Mouse (Mus musculus): Measurements from ENCODE around the gene Tjp3.

Tjp3 gene

DNA sequence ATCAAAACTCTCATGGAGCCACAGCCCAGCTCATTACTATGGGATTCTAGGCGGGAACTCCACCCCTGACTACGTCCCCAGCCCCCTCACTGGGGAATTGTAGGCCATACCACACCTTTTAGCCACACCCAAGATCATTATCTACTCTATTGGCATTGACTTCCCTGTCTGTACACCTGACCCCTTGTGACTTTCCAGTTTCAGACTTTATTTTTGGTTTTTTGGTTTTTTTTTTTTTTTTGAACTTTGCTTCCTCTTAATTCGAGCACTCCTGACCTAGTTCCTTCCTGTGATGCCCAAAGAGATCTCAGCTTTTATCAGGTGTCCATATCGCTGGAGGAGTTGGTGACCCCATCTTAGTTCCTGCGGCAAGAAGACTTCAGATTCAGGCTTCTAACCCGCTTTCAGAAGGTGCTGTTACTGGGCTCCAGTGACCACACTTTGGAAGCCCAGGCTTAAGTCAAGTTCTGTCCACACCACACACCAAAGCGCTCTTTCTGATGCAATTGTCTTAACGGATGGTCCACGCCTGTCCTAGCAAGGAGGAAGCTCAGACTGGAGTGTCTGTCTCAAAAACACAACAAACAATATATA lies at the start of gene Tjp3:
TSS of gene Tjp3 (minus strand) at position 71 of the 594 bp plus-strand sequence.
- no peak for DNase-seq

DNA sequence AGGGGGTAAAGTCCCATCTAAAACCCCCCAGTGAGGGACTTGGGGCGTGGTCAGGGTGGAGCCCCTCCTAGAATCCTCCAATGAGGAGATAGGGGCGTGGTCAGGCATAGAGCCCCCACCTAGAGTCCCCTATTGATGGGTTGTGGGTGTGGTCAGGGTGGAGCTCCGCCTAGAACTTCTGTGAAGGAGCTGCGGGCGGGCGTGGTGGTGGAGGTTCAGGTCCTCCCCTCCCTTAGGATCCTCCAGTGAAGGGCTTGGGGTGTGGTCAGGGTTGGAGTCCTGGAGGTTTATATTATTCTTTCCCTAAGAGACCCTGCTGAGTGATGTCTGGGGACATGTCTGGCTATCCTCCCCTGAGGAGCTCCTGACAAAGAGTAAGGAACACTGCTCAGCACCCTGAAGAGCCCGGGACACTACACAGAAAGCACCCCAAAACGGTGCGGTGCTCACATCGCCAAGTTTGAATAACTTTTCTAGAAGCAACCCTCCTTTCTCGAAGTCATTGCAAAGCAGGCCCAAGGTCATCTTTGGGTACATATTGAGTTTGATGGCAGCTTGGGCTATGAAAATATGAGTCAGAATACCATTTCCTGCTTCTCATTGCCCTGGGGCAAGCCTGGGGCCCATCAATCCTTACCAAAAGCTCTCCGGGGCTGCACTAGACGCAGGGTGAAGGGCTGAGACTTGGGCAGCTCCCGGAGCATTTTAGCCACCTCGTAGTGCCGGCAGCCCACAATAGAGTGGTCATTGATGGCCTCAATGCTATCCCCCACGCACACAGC lies 49.4 kb upstream of the Tjp3 start:
- no peak for DNase-seq

DNA sequence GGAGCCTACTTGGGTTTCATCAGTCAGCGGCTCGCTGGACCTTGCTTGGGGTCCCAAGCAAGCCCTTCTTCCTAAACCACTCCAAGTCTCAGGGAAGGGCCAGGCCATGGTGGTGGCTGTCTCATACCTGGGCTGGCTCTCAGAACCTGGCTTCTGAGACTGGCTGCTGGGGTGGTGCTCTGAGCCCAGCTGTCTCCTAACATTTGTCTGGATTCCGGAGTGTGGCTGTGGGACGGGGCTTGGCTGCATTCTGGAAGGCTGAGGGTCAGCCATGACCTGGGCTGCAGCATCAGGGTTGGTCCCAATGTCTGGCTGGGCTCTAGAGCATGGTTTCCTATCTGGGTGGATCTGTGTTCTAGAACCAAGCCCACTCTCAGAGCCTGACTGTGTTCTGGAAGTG lies 45.2 kb upstream of the Tjp3 start:
- DNase-seq, result no peak

DNA sequence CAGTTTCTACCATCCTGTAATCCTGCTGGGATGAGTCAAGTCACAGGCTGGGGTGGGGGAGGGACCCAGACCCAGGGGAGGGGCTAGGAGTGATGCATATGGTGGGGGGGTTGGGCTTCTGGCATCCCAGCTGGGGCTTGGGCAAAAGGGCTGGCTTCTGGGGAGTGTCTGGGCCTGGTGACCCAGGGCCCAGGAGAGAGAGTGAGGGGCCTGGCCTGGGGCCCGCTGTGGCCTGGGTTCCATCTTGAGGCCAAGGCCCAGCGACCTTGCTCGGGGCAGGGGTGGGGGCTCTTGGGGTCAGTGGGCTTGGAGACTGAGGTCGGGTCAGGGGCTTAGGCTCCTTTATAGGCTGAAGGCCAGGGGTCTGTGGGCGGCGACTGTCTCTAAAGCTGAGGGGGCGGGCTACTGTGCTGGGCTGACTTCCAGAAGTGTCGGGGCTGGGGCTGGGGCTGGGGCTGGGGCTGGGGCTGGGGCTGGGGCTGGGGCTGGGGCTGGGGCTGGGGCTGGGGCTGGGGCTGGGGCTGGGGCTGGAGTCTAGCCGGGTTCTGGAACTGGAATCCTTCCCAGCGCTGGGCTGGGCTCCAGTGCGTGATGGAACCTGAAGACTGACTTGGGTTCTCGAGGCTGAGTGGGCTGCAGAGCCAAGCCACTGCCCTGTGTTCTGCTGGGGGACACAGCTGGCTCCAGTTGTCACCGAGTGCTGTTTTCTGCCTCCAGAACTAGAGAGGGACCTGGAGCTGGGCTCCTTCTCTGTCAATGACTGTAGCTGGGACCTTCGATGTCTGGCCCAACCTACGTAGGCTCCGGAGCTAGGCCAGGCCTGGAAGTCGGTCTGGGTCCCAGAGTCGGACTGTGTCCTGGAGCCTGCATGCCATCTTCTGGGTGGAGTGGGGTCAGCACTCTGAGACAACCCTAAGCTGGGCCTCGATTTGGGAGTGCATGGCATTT lies 44.3 kb upstream of the Tjp3 start:
- no peak for DNase-seq

DNA sequence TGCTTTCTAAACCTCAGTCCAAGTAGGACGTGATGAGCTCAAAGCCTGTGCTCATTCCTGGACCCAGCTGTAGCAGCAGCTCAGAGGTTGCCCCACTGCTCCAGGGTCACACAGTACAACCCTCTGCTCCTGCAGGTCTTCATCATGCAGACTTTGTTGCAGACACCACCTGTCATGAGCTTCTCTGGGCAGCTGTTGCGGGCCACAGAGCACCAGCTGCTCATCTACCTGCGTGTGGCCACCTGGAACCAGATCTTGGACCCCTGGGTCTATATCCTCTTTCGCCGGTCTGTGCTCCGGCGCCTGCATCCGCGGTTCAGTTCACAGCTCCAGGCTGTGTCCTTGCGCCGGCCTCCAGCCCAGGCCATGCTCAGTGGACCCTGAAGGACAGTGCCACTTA lies 42.9 kb upstream of the Tjp3 start:
- DNase-seq, result no peak

DNA sequence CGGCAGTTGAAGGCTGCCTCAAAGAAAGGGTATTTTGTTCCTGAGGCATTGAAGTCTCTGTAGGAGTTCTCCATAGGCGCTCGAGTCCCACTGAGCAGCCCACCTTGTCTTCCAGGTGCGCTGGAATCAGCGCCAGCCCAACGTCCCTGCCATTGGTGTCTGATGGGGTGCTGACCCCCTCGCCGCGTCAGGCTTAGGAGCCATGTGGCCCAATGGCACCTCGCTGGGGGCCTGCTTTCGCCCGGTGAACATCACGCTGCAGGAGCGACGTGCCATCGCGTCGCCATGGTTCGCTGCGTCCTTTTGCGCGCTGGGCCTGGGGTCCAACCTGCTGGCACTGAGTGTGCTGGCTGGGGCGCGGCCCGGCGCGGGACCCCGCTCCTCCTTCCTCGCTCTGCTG lies 40.9 kb upstream of the Tjp3 start:
- no peak for DNase-seq

DNA sequence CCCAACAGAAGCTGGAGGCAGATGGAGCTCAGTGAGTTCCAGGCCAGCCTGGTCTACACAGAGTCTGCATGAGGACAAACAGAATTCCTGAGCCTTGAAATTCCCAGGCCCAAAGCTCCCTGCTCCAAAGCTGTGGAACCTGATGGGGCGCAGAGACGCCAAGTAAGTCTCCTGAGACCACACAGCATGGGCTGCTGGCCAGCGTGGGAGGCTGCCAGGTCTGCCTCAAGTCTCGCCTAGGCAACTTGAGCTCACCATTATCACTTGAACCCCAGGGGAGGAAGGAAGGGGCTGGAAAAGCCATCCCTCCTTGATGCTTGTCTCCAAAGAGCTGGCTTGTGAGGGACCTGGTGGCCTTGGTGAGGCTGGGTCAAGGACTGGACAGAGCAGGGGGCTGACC lies 38.6 kb upstream of the Tjp3 start:
- no peak for DNase-seq

DNA sequence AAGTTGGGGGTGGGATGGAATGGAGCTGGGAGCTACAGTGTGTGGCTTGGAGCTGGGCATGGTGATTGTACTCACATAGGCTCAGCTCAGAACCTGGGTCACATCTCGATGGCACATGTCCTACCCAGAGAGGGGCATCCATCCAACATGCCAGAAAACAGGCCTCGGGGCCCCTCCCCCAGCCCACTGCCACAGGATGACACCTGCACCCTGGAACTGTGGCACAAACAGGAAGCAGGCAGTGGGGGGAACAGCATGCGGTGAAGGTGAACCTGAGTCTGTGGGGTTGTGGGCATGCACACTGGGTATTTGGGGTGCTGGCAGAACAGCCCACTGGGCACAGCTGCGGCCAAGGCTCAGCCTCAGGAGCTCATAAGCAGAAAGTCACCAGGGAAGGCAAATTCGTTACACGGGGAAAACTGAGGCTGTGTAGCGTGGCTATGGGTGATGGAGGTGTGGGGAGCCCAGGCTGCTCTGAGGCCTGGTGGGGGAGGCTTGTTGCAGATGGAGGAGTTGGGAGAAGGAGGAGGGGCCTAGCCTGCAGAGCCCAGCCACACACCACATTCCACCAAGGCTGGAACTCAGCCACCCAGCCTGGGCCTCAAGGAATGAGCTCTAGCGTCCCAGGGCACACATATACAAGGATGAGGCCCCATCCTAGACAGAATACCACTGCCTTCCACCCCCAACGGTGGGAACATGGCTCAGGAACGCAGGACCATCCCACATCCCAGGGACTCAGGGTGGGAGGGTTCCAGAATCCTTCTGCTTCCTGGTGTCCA lies 38.0 kb upstream of the Tjp3 start:
- no peak for DNase-seq

DNA sequence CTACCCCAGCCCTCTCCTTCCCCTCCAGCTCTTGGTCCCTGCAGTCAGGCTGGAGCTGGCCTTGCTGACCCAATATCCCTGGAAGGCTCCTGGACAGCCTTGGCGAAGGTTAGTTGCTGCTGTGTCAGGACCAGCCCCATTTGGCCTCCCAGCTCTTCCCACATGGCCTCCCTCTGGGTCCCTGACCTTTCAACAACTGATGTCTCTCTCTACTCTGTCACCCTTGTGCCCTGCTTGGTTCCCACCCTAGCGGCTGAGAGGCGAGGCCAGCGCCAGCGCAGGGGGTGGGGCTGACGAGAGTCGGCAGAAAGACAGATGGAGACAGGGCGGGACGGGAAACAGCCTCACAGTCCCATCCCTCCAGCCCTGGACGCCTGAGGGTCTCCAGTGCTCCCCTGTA lies 37.0 kb upstream of the Tjp3 start, which contains the start of gene Tbxa2r:
TSS of gene Tbxa2r (plus strand) at position 346 of the 400 bp plus-strand sequence.
- no peak for DNase-seq

DNA sequence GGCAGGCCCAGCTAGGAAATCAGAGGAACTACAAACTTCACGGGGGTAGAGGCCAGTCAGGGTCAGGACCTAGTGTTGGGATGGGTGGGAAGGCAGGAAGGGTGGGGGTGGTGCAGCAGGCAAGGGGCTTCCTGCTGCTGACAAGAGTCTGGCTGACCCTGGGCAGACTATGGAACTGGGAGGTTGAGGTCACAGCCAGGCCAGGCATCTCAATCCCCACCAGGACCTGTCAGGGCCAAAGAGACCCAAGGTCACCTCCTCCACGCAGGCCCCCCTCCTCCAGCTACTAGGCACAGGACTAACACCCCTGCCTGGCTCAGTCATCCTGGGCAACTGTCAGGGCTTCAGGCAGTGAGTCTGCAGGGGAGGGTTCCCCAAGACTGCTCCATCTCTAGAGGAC lies 36.6 kb upstream of the Tjp3 start:
- DNase-seq, result no peak

DNA sequence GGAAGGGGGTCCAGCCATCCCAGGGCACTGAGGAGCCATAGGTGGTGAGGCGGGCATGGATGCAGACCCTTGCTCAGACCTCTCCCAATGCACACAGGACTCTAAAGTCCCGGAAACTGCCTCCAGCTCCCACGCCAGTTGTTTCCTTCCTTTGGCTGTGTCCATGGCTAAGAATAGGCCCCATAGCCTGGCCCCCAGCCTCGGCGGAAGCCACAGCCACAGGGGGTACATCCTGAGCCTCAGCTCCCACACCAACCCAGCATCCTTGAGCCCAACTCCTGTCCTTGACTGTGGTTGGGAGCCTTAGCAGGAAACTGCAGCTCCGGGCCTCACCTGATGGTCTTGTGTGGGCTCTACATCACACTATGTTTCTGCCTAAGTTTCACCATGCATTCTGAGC lies 35.5 kb upstream of the Tjp3 start:
- DNase-seq, result no peak

DNA sequence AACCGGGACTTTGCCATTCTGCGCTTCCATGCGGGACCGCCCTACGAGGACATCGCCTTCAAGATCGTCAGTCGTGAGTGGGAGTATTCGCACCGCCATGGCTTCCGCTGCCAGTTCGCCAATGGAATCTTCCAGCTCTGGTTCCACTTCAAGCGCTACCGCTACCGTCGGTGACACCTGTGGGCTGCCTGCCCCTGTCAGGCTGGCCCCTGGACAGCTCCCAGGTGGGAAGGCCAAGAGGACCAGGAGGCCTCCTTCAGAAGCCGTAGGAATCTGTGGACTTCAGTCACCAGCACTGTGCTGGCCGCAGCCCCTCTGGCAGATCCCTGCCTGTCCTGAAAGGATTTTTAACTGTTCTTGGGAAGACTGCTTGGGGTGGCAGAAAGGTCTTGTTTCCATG lies 34.4 kb upstream of the Tjp3 start:
- no peak for DNase-seq

DNA sequence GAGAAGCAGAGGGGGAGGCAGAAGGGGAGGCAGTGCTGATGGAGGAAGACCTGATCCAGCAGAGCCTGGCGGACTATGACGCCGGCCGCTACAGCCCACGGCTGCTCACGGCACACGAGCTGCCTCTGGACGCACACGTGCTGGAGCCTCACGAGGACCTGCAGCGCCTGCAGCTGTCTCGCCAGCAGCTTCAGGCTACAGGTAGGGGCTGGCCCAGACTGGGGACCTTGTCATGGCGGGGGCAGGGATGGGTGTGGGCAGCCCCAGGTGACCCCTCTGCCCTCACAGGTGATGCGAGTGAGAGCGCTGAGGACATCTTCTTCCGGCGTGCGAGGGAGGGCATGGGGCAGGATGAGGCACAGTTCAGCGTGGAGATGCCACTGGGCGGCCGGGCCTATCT lies 33.8 kb upstream of the Tjp3 start:
- DNase-seq, result no peak

DNA sequence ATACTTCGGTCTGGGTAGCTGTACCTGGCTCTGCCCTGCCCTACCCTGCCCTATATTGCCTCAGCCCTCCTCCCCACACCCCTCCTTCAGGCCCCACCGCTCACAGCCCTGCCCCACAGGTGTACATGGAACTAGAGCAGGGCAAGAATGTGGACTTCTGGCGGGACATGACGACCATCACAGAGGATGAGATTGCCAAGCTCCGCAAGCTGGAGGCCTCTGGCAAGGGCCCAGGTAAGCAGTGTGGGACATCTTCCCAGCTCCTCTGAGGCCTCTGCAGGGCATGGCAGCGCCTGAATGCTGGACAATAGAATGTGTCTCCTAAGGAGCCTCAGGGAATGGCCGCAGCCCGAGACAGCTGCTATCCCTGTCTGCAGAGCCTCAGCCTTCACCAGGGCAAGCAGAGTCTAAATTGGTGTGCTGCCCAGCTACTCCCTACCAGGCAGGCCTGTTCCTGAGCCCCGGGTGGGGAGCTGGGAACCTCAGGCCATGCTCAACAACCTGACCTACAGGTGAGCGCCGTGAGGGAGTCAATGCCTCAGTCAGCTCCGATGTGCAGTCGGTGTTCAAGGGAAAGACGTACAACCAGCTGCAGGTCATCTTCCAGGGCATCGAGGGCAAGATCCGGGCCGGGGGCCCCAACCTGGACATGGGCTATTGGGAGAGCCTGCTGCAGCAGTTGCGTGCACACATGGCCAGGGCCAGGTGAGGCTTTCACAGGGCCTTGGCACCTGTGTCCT lies 32.6 kb upstream of the Tjp3 start:
- no peak for DNase-seq

DNA sequence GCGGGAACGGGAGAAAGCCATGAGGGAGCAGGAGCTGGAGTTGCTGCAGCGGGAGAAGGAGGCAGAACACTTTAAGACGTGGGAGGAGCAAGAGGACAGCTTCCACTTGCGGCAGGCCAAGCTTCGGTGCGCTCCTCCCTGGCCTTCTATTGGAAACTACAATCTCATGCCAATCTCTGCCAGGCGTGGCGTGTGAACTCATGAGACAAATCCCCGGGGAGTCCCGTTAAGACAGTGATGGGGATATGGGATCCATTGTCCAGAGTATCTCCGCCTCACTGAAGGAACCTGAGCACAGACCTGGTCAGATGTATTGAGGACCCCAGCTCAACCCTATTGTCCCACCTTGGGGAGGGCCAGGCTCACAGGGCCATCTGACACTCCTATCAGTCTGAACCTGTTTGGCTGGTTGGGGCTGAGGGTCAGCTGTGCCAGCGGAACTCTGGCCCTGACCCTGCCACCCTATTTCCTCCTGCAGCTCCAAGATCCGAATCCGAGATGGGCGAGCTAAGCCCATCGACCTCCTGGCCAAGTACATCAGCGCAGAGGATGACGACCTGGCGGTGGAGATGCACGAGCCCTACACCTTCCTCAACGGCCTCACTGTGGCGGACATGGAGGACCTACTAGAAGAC lies 31.9 kb upstream of the Tjp3 start:
- no peak for DNase-seq

DNA sequence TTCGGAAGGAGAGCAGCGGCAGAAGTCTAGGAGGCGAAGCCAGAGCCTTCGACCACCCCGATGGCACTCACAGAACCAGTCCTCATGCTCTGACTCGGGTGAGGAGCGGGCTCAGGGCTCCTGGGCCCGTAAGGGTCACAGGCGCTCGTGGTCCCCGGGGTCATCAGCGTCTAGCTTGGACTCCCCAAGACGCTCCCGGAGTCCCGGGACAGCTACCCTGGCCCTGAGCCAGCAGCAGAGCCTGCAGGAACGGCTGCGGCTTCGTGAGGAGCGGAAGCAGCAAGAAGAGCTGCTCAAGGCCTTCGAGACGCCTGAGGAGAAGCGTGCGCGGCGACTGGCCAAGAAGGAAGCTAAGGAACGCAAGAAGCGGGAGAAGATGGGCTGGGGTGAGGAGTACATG lies 31.1 kb upstream of the Tjp3 start:
- DNase-seq, result no peak

DNA sequence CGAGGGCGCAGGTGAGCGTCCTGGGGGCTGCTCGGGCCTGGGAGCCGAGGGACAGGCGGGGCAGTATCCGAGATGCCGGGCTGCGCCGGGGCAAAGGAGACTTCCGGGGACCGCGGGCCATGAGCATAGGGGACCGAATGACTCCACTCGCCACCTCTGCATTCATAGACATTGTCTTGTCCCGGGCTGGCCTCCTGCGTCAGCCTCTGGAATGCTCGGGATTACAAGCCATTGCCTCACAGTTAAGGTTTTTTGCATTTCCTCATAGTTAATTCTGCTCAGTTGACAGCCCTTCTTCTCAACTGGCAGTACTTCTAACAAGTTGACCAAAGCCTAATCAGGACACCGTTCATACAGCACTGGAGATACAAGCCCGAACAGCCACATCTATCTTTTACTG lies 30.1 kb upstream of the Tjp3 start:
- DNase-seq, result no peak

DNA sequence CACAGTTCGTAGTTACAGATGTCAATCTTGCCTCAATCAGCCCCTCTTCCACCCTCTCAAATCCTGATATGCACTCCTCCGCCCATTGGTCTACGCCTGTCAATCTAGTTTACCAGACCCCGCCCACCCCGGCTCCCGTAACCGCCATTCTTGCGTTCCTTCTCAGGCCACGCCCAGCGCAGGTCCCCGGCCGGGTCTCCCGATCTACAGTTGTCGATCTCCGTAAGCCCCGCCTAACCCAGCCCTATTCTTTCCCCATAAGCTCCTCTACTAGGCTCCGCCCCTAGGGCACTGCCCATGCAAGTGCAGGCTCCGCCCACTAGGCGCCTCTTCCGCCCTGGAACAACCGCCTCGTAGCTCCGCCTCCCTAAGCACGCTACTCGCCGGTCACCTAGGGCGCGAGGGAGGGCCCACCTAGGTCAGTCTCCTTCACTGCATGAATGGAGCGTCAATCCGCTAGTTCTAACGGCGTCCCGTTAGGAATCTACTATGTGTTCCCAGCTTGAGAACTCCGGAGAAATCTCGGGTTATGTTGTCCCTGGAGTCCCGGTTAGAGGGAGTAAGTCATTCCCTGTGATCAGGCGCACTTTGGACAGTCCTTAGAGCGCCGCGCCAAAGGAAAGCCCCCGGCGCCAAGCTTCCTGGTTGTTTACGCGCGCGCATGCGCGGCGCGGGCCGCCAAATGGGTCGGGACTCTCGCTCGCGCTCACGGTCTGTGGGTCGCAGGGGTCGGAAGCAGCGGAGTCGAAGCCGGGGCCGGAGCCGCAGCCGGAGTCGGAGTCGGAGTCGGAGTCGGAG lies 29.4 kb upstream of the Tjp3 start, which contains the start of gene Cactin:
TSS of gene Cactin (plus strand) at position 554 of the 798 bp plus-strand sequence.
- DNase-seq, result peak; percentile 99

DNA sequence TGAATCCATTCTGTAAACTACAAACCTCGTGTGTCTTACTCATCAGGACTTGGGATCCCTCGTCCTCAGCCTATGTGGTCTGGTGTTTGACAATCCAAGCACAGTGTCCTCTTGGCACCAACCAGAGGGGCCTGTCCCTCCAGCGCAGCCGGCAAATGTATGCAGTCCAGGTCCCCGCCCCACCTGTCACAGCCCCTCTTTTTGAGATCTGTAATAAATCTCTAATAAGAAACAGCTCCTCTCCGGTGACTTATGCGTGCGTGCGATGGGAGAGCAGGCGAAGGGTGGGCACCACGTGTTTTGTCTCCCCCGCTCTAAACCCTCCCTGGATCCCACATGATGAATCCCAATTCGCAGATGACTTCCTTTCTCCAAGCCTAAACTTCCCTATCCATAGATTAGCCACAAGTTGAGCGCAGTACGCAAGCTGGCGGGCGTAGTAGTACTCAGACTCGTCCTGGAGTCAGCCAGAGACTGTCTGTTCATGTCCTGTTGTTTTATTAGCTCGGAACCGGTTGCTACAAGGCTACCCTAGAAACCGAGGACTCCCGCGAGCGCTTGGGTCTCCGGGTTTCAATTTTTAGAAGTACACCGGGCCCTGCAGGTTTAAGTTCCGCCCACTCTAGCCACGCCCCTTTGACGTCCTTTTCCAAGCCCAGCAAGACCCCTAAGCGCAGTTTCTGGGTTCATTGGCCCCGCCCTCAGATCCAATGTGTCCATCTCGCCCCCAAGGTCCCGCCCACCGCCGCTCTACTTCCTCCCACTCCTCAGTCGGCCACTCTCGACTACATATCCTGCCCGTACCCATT lies 28.6 kb upstream of the Tjp3 start:
- DNase-seq, result peak; percentile 54

DNA sequence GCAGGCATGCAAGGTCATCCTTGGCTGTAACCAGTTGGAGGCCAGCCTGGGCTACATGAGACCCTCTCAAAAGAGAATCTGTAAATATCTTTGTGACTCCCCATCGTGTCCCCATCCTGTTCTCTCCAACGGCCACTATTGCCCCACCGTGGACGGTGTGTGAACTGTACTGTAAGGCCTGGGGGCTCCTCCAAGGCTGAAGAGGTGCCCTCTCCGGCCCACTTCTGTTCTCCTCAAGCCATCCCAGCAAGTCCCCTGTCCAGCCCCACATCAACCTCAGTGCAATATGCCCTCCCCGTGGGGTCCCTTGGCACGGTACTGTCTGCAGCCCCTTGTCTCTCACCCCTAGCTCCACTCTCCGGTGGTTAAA lies 27.9 kb upstream of the Tjp3 start:
- DNase-seq, result no peak

Measured in cerebellum, adult 11 months (tissue).